Mouse (Mus musculus): ENCODE data around the gene Prkag1. TPM values are rescaled to one million over a fixed set of nuclear protein-coding genes. Genes with fewer than 3 reads are reported as not detected.
A peak's percentile ranks its signal among the peaks of the same experiment; 100 is the strongest.

Prkag1 gene
- polyA plus RNA-seq, 1 experiment: 51.0 TPM

GRCm38 (mm10) chr15:98790761-98791160, 40.6 kb downstream of the Prkag1 start:
- H3K4me3 ChIP-seq (ENCODE audit: low read depth, low read length): 0 out of 2 replicates have a peak overlapping the region, but pooled peaks have one; percentile 3
- TF ChIP-seq CTCF (IDR thresholded peaks at IDR 0.05; ENCODE audit: low read depth, low read length) (no peak), EP300 (IDR thresholded peaks at IDR 0.05; ENCODE audit: insufficient read depth, low read depth, low read length) (no peak), POLR2A (IDR thresholded peaks at IDR 0.05; ENCODE audit: insufficient read depth, low read length) (no peak)
- H3K9ac ChIP-seq (ENCODE audit: low read depth, poor library complexity, severe bottlenecking): no peak overlapping the region
- H3K36me3 ChIP-seq (ENCODE audit: control insufficient read depth, insufficient read depth, low read length, poor library complexity, severe bottlenecking): no peaks in the 10 kb centered on the region
- no peaks in the 10 kb centered on the region for H3K9me3 ChIP-seq (replicated peaks; ENCODE audit: control insufficient read depth, insufficient read depth, low read length, poor library complexity, severe bottlenecking)
- H3K27ac ChIP-seq (ENCODE audit: insufficient read depth, low read length): no peak overlapping the region
- no peaks in the 10 kb centered on the region for H3K4me1 ChIP-seq (ENCODE audit: control insufficient read depth, insufficient read depth, low read length)
- H3K27me3 ChIP-seq (ENCODE audit: control insufficient read depth, insufficient read depth, low read length, poor library complexity, severe bottlenecking): peaks cover 19% of the 10 kb centered on the region

GRCm38 (mm10) chr15:98789661-98790535, 41.4 kb downstream of the Prkag1 start, which contains the start of gene Wnt1:
TSS of gene Wnt1 (plus strand) at chr15:98789857.
- no peaks in the 10 kb centered on the region for H3K9me3 ChIP-seq (replicated peaks; ENCODE audit: control insufficient read depth, insufficient read depth, low read length, poor library complexity, severe bottlenecking)
- H3K27ac ChIP-seq (ENCODE audit: insufficient read depth, low read length): no peak within 1 kb of the TSS
- H3K4me1 ChIP-seq (ENCODE audit: control insufficient read depth, insufficient read depth, low read length): no peaks in the 10 kb centered on the region
- H3K4me3 ChIP-seq (ENCODE audit: low read depth, low read length): peak within 1 kb of the TSS; percentile 17
- no peak within 1 kb of the TSS for H3K9ac ChIP-seq (ENCODE audit: low read depth, poor library complexity, severe bottlenecking)
- H3K27me3 ChIP-seq (ENCODE audit: control insufficient read depth, insufficient read depth, low read length, poor library complexity, severe bottlenecking): peaks cover 19% of the 10 kb centered on the region
- peak; percentile 50 for TF ChIP-seq CTCF (IDR thresholded peaks at IDR 0.05; ENCODE audit: low read depth, low read length)
- no peak for TF ChIP-seq EP300 (IDR thresholded peaks at IDR 0.05; ENCODE audit: insufficient read depth, low read depth, low read length)
- no peaks in the 10 kb centered on the region for H3K36me3 ChIP-seq (ENCODE audit: control insufficient read depth, insufficient read depth, low read length, poor library complexity, severe bottlenecking)

- no peak overlapping the region for H3K27ac ChIP-seq (ENCODE audit: insufficient read depth, low read length)
- H3K36me3 ChIP-seq (ENCODE audit: control insufficient read depth, insufficient read depth, low read length, poor library complexity, severe bottlenecking): no peaks in the 10 kb centered on the region
- peaks cover 19% of the 10 kb centered on the region for H3K27me3 ChIP-seq (ENCODE audit: control insufficient read depth, insufficient read depth, low read length, poor library complexity, severe bottlenecking)
- H3K9me3 ChIP-seq (replicated peaks; ENCODE audit: control insufficient read depth, insufficient read depth, low read length, poor library complexity, severe bottlenecking): no peaks in the 10 kb centered on the region
- TF ChIP-seq EP300 (IDR thresholded peaks at IDR 0.05; ENCODE audit: insufficient read depth, low read depth, low read length): no peak
- TF ChIP-seq POLR2A (IDR thresholded peaks at IDR 0.05; ENCODE audit: insufficient read depth, low read length): no peak
- TF ChIP-seq CTCF (IDR thresholded peaks at IDR 0.05; ENCODE audit: low read depth, low read length): no peak
- H3K4me3 ChIP-seq (ENCODE audit: low read depth, low read length): no peak overlapping the region
- H3K4me1 ChIP-seq (ENCODE audit: control insufficient read depth, insufficient read depth, low read length): no peaks in the 10 kb centered on the region
- no peak overlapping the region for H3K9ac ChIP-seq (ENCODE audit: low read depth, poor library complexity, severe bottlenecking)
Measured at GRCm38 (mm10) chr15:98788972-98789660, 42.2 kb downstream of the Prkag1 start.

GRCm38 (mm10) chr15:98787930-98788329, 43.4 kb downstream of the Prkag1 start:
- H3K9ac ChIP-seq (ENCODE audit: low read depth, poor library complexity, severe bottlenecking): no peak overlapping the region
- no peaks in the 10 kb centered on the region for H3K4me1 ChIP-seq (ENCODE audit: control insufficient read depth, insufficient read depth, low read length)
- H3K4me3 ChIP-seq (ENCODE audit: low read depth, low read length): no peak overlapping the region
- TF ChIP-seq EP300 (IDR thresholded peaks at IDR 0.05; ENCODE audit: insufficient read depth, low read depth, low read length): no peak
- TF ChIP-seq CTCF (IDR thresholded peaks at IDR 0.05; ENCODE audit: low read depth, low read length): peak; percentile 50
- no peaks in the 10 kb centered on the region for H3K36me3 ChIP-seq (ENCODE audit: control insufficient read depth, insufficient read depth, low read length, poor library complexity, severe bottlenecking)
- H3K27me3 ChIP-seq (ENCODE audit: control insufficient read depth, insufficient read depth, low read length, poor library complexity, severe bottlenecking): peaks cover 19% of the 10 kb centered on the region
- no peaks in the 10 kb centered on the region for H3K9me3 ChIP-seq (replicated peaks; ENCODE audit: control insufficient read depth, insufficient read depth, low read length, poor library complexity, severe bottlenecking)
- H3K27ac ChIP-seq (ENCODE audit: insufficient read depth, low read length): no peak overlapping the region

DNA sequence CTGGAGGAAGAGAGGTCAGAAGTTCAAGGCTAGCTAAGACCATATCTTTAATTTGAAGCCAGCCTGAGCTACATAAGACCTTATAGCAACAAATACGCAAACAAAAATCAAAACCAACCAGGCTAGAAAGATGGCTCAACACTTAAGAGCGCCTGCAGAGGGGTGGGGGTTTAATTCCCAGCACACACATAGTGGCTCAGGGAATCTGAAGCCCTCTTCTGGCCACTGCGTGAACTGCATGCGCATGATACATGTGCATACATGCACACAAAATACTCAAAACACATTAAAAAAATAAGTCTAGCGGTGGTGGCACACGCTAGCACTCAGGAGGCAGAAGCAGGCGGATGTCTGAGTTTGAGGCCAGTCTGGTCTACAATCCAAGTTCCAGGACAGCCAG, 45.6 kb downstream of the Prkag1 start:
- H3K4me3 ChIP-seq (ENCODE audit: low read depth, low read length): no peak overlapping the region
- no peaks in the 10 kb centered on the region for H3K4me1 ChIP-seq (ENCODE audit: control insufficient read depth, insufficient read depth, low read length)
- H3K27me3 ChIP-seq (ENCODE audit: control insufficient read depth, insufficient read depth, low read length, poor library complexity, severe bottlenecking): peaks cover 5% of the 10 kb centered on the region
- no peak overlapping the region for H3K9ac ChIP-seq (ENCODE audit: low read depth, poor library complexity, severe bottlenecking)
- no peaks in the 10 kb centered on the region for H3K36me3 ChIP-seq (ENCODE audit: control insufficient read depth, insufficient read depth, low read length, poor library complexity, severe bottlenecking)
- no peak overlapping the region for H3K27ac ChIP-seq (ENCODE audit: insufficient read depth, low read length)
- TF ChIP-seq CTCF (IDR thresholded peaks at IDR 0.05; ENCODE audit: low read depth, low read length) (peak; percentile 66), POLR2A (IDR thresholded peaks at IDR 0.05; ENCODE audit: insufficient read depth, low read length) (no peak), EP300 (IDR thresholded peaks at IDR 0.05; ENCODE audit: insufficient read depth, low read depth, low read length) (no peak)
- H3K9me3 ChIP-seq (replicated peaks; ENCODE audit: control insufficient read depth, insufficient read depth, low read length, poor library complexity, severe bottlenecking): no peaks in the 10 kb centered on the region

GRCm38 (mm10) chr15:98781166-98781565, 50.2 kb downstream of the Prkag1 start:
- Histone ChIP-seq H3K27me3 (ENCODE audit: control insufficient read depth, insufficient read depth, low read length, poor library complexity, severe bottlenecking) (peaks cover 25% of the 10 kb centered on the region), H3K27ac (ENCODE audit: insufficient read depth, low read length) (no peak overlapping the region), H3K4me3 (ENCODE audit: low read depth, low read length) (no peak overlapping the region), H3K9me3 (replicated peaks; ENCODE audit: control insufficient read depth, insufficient read depth, low read length, poor library complexity, severe bottlenecking) (no peaks in the 10 kb centered on the region), H3K4me1 (ENCODE audit: control insufficient read depth, insufficient read depth, low read length) (no peaks in the 10 kb centered on the region), H3K9ac (ENCODE audit: low read depth, poor library complexity, severe bottlenecking) (no peak overlapping the region), H3K36me3 (ENCODE audit: control insufficient read depth, insufficient read depth, low read length, poor library complexity, severe bottlenecking) (no peaks in the 10 kb centered on the region)
- TF ChIP-seq CTCF (IDR thresholded peaks at IDR 0.05; ENCODE audit: low read depth, low read length) (no peak), EP300 (IDR thresholded peaks at IDR 0.05; ENCODE audit: insufficient read depth, low read depth, low read length) (no peak), POLR2A (IDR thresholded peaks at IDR 0.05; ENCODE audit: insufficient read depth, low read length) (no peak)
